Mouse (Mus musculus) embryonic fibroblast, embryonic 13.5 days (primary cell): ENCODE measurements around the gene Fstl3.

Source experiments
- CTCF ChIP-seq: IDR thresholded peaks from 2 replicates; pipeline ENCODE4 v1.5.1; 2011; ENCODE audit warnings: mild to moderate bottlenecking, control low read depth, low read length, moderate library complexity, borderline replicate concordance; ENCODE audit not compliant: insufficient read depth
- POLR2A ChIP-seq: IDR thresholded peaks from 2 replicates; pipeline ENCODE4 v1.6.1; 2011; ENCODE audit warnings: low read depth, mild to moderate bottlenecking, control low read depth, low read length, moderate library complexity

DNA sequence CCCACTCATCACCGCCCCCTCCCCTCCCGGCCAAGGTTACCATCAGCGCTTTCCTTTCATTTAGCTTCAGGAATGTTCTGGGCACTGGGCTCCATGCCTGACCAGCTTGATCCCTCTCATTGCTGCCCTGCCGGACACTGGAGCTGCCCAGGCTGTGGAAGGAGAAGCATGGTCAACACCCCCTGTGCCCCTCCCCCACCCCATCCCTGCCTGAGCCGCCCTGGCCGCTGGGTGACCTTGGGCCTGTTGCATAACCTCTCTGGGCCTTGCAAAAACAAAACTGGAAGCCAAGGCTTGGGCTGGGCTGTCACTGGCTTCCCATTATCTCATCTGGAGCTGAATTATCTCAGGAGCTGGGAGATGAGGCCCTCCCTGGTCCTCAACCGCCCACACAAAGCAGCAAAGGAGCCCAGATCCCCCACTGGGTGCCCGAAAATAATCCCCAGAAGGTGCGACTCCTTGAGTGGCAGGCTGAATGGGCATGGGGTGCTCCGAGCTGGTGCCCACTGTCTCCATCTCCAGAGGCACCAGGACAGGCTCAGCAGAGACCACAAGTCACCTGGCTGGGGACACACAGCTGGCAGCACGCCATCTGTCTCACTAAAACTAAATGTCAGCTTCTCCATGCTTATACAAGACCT, 25.4 kb downstream of the Fstl3 start:
- no peak for TF ChIP-seq CTCF
- no peak for TF ChIP-seq POLR2A
